Mouse (Mus musculus): ENCODE measurements around the gene Slc12a4. TPM values are rescaled to one million over a fixed set of nuclear protein-coding genes. Genes with fewer than 3 reads are reported as not detected.

The Slc12a4 gene
- polyA plus RNA-seq (2014; fragmentation: Illumina TruSeq; extraction: RNeasy Lipid Tissue Mini Kit (QIAGEN cat#74804); ENCODE audit: low read depth, low replicate concordance), result 1.7 TPM

DNA sequence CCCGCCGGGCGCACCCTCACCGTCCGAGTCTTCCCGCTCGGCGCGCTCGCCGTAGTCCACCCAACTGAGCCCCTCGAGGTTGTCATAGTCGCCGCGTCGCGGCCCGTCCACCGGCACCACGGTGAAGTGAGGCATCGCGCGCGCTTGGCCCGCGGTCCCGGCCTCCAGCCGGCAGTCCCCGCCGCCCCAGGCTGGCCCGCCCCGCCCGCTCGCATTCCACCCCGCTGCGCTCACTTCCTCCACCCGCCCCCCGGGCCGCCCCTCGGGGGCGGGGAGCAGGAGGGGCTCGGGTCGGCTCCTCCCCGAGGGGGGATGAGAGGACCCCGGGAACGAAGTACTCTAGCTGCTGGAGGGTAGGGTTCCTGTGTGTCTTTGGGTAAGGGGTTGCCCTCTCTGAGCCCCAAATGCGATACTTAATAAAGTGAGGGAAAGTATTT is at the start of gene Slc12a4:
TSS of gene Slc12a4 (minus strand) at position 193 of the 437 bp plus-strand sequence.

DNA sequence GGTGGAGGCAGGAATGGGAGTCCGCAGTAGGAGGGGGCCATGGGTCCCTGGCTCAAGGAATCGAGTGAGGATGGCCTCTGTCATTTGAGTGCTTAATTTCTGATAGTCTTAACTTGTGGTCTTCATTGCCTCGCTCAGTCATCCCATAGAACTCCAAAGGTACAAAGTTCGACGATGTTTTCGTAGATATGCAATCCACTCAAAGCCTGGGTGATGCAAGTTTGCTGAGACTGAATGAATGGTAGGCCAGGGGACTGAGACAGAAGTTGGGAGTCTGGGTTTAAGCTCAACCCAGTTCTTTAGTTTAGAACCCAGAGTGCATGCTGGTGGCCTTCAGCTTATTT is 45.7 kb upstream of the Slc12a4 start, which contains the start of gene Ddx28:
TSS of gene Ddx28 (minus strand) at position 240 of the 344 bp plus-strand sequence.

GRCm38 (mm10) chr8:106005875-106006274 is 40.0 kb upstream of the Slc12a4 start, which contains the start of gene Dpep2nb:
Dpep2nb (minus strand) TSS chr8:106005975.

DNA sequence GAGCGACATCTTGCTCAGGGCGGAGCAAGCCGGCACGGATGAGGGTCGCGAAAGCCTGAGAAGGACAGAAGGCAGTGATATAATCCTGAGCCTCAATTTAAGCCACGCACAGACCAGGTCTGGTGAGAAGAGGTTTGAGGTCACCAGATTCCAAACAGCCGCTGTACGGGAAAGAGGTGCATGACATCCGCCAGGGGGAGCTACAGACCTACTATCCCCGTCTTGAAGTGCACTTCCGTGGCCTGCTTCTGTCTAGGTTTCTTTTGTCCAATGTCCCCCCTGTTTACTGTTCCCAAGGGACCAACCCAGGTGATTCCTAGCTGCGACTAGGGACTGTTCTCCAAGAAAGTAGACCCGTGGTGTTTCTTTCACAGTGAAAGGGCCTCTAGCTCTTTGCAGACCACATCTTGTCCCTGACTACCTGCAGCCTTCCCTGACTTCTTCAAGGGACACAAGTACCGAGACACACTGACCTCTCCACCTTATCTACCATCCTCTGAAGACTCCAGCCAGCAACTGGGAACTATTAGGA is 25.0 kb upstream of the Slc12a4 start, which contains the start of gene Dus2:
TSS of gene Dus2 (plus strand) at position 482 of the 532 bp plus-strand sequence.

DNA sequence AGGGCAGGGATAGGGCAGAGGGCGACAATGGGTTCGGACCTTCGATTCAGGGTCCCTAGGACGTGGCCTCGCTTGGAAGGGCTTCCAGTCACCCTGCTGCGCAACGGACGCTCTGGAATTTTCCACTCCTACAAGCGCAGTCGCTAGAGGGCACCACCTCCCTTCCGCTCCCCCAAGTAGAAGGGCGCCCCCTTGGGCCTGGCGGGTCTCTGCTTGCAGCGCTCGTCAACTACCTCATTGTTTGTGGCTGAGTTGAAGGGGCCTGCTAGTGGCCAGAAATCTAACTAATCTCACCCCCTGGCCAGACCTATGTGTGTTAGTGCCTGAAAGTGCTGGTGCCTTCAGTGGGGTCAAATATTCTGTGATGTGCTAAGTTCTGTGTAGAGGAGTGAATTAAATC is 13.4 kb upstream of the Slc12a4 start, which contains the start of gene Dpep3:
TSS of gene Dpep3 (minus strand) at position 105 of the 400 bp plus-strand sequence.

GRCm38 (mm10) chr8:105943321-105943739 is 22.6 kb downstream of the Slc12a4 start, which contains the start of gene Lcat:
Lcat (minus strand) TSS chr8:105943382.

DNA sequence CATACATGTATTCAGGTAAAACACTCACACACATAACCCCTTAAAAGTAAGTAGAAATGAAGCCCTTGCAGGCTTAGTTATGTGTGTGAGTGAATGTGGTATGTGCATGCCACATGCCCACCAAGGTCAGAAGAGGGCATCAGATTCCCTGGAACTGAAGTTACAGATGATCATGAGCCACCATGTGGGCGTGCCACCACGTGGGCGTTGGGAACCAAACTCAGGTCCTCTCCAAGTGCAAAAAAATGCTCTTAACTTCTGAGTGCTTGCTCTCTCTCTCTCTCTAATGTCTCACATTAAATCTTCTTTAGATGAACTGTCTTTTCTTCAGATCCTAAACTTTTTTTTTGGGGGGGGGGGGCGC is 27.6 kb downstream of the Slc12a4 start, which contains the start of gene Psmb10:
TSS of gene Psmb10 (minus strand) at position 139 of the 364 bp plus-strand sequence.

GRCm38 (mm10) chr8:105933762-105934161 is 32.1 kb downstream of the Slc12a4 start, which contains the start of gene Ctrl:
Ctrl (minus strand) TSS chr8:105933862.

DNA sequence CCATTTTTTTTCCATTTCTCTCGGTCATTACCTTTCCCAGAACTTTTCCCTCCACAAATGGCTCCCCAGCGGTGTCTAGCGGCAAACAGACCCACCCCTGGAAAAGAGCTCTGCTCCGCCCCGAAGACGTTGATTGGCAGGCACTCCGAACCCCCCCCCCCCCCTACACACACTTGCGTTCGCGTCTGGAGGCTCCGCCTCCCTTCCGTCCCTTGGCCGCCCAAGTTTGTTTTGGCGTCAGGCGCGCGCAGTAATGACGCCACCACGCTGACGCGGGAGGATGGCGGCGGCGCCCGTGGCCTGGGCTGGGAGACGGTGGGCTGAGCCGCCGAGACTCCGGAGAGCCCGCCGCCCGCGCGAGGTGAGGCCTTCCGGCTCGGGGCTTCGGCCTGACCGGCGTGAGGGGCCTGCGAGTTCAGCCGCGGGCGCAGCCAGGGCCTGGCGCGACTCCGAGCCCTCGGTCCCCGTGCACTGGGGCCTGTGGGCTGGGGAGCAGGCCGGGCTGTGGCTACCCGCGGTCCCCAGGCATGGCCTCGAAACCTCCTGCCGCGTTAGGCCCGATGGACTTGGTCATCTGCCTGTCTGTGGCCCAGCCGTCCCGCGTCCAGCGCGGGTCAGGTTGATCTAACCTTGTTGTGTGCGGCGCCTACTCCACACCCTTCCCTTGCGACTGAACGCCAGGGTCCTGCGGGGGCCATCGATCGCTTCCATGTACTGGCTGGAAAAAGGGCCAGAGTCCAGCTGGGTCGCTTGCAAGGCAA is 65.5 kb downstream of the Slc12a4 start, which contains the start of gene Pskh1:
TSS of gene Pskh1 (plus strand) at position 262 of the 761 bp plus-strand sequence.

Other genes with a start within 250 kb of the Slc12a4 start
- 0.16 TPM for gene Gfod2, start 207.4 kb downstream of the Slc12a4 start, polyA plus RNA-seq (2014; fragmentation: Illumina TruSeq; extraction: RNeasy Lipid Tissue Mini Kit (QIAGEN cat#74804); ENCODE audit: low read depth, low replicate concordance)
- 6.4 TPM for gene Ranbp10, start 138.7 kb downstream of the Slc12a4 start, polyA plus RNA-seq (2014; fragmentation: Illumina TruSeq; extraction: RNeasy Lipid Tissue Mini Kit (QIAGEN cat#74804); ENCODE audit: low read depth, low replicate concordance)
- not detected for gene Tsnaxip1, start 138.4 kb downstream of the Slc12a4 start, polyA plus RNA-seq (2014; fragmentation: Illumina TruSeq; extraction: RNeasy Lipid Tissue Mini Kit (QIAGEN cat#74804); ENCODE audit: low read depth, low replicate concordance)
- gene Cenpt, start 112.8 kb downstream of the Slc12a4 start, polyA plus RNA-seq (2014; fragmentation: Illumina TruSeq; extraction: RNeasy Lipid Tissue Mini Kit (QIAGEN cat#74804); ENCODE audit: low read depth, low replicate concordance), result 0.76 TPM
- gene Thap11, start 111.0 kb downstream of the Slc12a4 start, polyA plus RNA-seq (2014; fragmentation: Illumina TruSeq; extraction: RNeasy Lipid Tissue Mini Kit (QIAGEN cat#74804); ENCODE audit: low read depth, low replicate concordance), result 8.3 TPM
- gene Nutf2, start 105.5 kb downstream of the Slc12a4 start, polyA plus RNA-seq (2014; fragmentation: Illumina TruSeq; extraction: RNeasy Lipid Tissue Mini Kit (QIAGEN cat#74804); ENCODE audit: low read depth, low replicate concordance), result 47.5 TPM
- 1.4 TPM for gene Edc4, start 85.2 kb downstream of the Slc12a4 start, polyA plus RNA-seq (2014; fragmentation: Illumina TruSeq; extraction: RNeasy Lipid Tissue Mini Kit (QIAGEN cat#74804); ENCODE audit: low read depth, low replicate concordance)
- not detected for gene Nrn1l, start 72.5 kb downstream of the Slc12a4 start, polyA plus RNA-seq (2014; fragmentation: Illumina TruSeq; extraction: RNeasy Lipid Tissue Mini Kit (QIAGEN cat#74804); ENCODE audit: low read depth, low replicate concordance)
- gene Pskh1, start 65.7 kb downstream of the Slc12a4 start, polyA plus RNA-seq (2014; fragmentation: Illumina TruSeq; extraction: RNeasy Lipid Tissue Mini Kit (QIAGEN cat#74804); ENCODE audit: low read depth, low replicate concordance), result 2.6 TPM
- gene Ctrl, start 32.2 kb downstream of the Slc12a4 start, polyA plus RNA-seq (2014; fragmentation: Illumina TruSeq; extraction: RNeasy Lipid Tissue Mini Kit (QIAGEN cat#74804); ENCODE audit: low read depth, low replicate concordance), result 1.5 TPM
- 1.7 TPM for gene Psmb10, start 27.7 kb downstream of the Slc12a4 start, polyA plus RNA-seq (2014; fragmentation: Illumina TruSeq; extraction: RNeasy Lipid Tissue Mini Kit (QIAGEN cat#74804); ENCODE audit: low read depth, low replicate concordance)
- not detected for gene Lcat, start 22.7 kb downstream of the Slc12a4 start, polyA plus RNA-seq (2014; fragmentation: Illumina TruSeq; extraction: RNeasy Lipid Tissue Mini Kit (QIAGEN cat#74804); ENCODE audit: low read depth, low replicate concordance)
- not detected for gene Dpep3, start 13.3 kb upstream of the Slc12a4 start, polyA plus RNA-seq (2014; fragmentation: Illumina TruSeq; extraction: RNeasy Lipid Tissue Mini Kit (QIAGEN cat#74804); ENCODE audit: low read depth, low replicate concordance)
- 1.1 TPM for gene Dus2, start 25.2 kb upstream of the Slc12a4 start, polyA plus RNA-seq (2014; fragmentation: Illumina TruSeq; extraction: RNeasy Lipid Tissue Mini Kit (QIAGEN cat#74804); ENCODE audit: low read depth, low replicate concordance)
- gene Dpep2nb, start 39.9 kb upstream of the Slc12a4 start, polyA plus RNA-seq (2014; fragmentation: Illumina TruSeq; extraction: RNeasy Lipid Tissue Mini Kit (QIAGEN cat#74804); ENCODE audit: low read depth, low replicate concordance), result not detected
- gene Ddx28, start 45.8 kb upstream of the Slc12a4 start, polyA plus RNA-seq (2014; fragmentation: Illumina TruSeq; extraction: RNeasy Lipid Tissue Mini Kit (QIAGEN cat#74804); ENCODE audit: low read depth, low replicate concordance), result 1.5 TPM
- 87.4 TPM for gene Nfatc3, start 92.7 kb upstream of the Slc12a4 start, polyA plus RNA-seq (2014; fragmentation: Illumina TruSeq; extraction: RNeasy Lipid Tissue Mini Kit (QIAGEN cat#74804); ENCODE audit: low read depth, low replicate concordance)
- gene Esrp2, start 170.9 kb upstream of the Slc12a4 start, polyA plus RNA-seq (2014; fragmentation: Illumina TruSeq; extraction: RNeasy Lipid Tissue Mini Kit (QIAGEN cat#74804); ENCODE audit: low read depth, low replicate concordance), result 15.3 TPM
- gene Pla2g15, start 184.3 kb upstream of the Slc12a4 start, polyA plus RNA-seq (2014; fragmentation: Illumina TruSeq; extraction: RNeasy Lipid Tissue Mini Kit (QIAGEN cat#74804); ENCODE audit: low read depth, low replicate concordance), result 2.3 TPM
- gene Slc7a6, start 202.8 kb upstream of the Slc12a4 start, polyA plus RNA-seq (2014; fragmentation: Illumina TruSeq; extraction: RNeasy Lipid Tissue Mini Kit (QIAGEN cat#74804); ENCODE audit: low read depth, low replicate concordance), result 9.0 TPM
- gene Slc7a6os, start 244.8 kb upstream of the Slc12a4 start, polyA plus RNA-seq (2014; fragmentation: Illumina TruSeq; extraction: RNeasy Lipid Tissue Mini Kit (QIAGEN cat#74804); ENCODE audit: low read depth, low replicate concordance), result 37.0 TPM
- 2.7 TPM for gene Prmt7, start 244.8 kb upstream of the Slc12a4 start, polyA plus RNA-seq (2014; fragmentation: Illumina TruSeq; extraction: RNeasy Lipid Tissue Mini Kit (QIAGEN cat#74804); ENCODE audit: low read depth, low replicate concordance)

Measured in sigmoid colon, adult 10 weeks (tissue).